Mouse (Mus musculus): ENCODE results near the gene Aff1. TPM values are rescaled to one million over a fixed set of nuclear protein-coding genes. Genes with fewer than 3 reads are reported as not detected.

The Aff1 gene
- total RNA-seq (2017) = 76.4 and 76.9 TPM in 2 replicates

- peak; percentile 93 for ATAC-seq (ENCODE audit: extremely low read depth, insufficient number of reproducible peaks, low FRiP score, poor library complexity, severe bottlenecking)
Observed at GRCm38 (mm10) chr5:103691624-103692530, at the start of gene Aff1. Aff1 (plus strand) TSS chr5:103692374.

- no peak for ATAC-seq (ENCODE audit: extremely low read depth, insufficient number of reproducible peaks, low FRiP score, poor library complexity, severe bottlenecking)
Observed at GRCm38 (mm10) chr5:103644167-103644566, 48.0 kb upstream of the Aff1 start.

- no peak for ATAC-seq (ENCODE audit: extremely low read depth, insufficient number of reproducible peaks, low FRiP score, poor library complexity, severe bottlenecking)
Observed at GRCm38 (mm10) chr5:103647320-103647719, 44.9 kb upstream of the Aff1 start.

GRCm38 (mm10) chr5:103654225-103654624 lies 37.9 kb upstream of the Aff1 start:
- no peak for ATAC-seq (ENCODE audit: extremely low read depth, insufficient number of reproducible peaks, low FRiP score, poor library complexity, severe bottlenecking)

GRCm38 (mm10) chr5:103654780-103655179 lies 37.4 kb upstream of the Aff1 start:
- no peak for ATAC-seq (ENCODE audit: extremely low read depth, insufficient number of reproducible peaks, low FRiP score, poor library complexity, severe bottlenecking)

- peak; percentile 88 for ATAC-seq (ENCODE audit: extremely low read depth, insufficient number of reproducible peaks, low FRiP score, poor library complexity, severe bottlenecking)
Observed at GRCm38 (mm10) chr5:103655346-103656118, 36.6 kb upstream of the Aff1 start, which contains the start of gene 1700016H13Rik. 1700016H13Rik (minus strand) TSS chr5:103656010.

GRCm38 (mm10) chr5:103658921-103659320 lies 33.3 kb upstream of the Aff1 start:
- no peak for ATAC-seq (ENCODE audit: extremely low read depth, insufficient number of reproducible peaks, low FRiP score, poor library complexity, severe bottlenecking)

- peak; percentile 40; the same call in 1 of the 2 replicates for ATAC-seq (ENCODE audit: extremely low read depth, insufficient number of reproducible peaks, low FRiP score, poor library complexity, severe bottlenecking)
Observed at GRCm38 (mm10) chr5:103659571-103659970, 32.6 kb upstream of the Aff1 start.

- no peak for ATAC-seq (ENCODE audit: extremely low read depth, insufficient number of reproducible peaks, low FRiP score, poor library complexity, severe bottlenecking)
Observed at GRCm38 (mm10) chr5:103664932-103665331, 27.2 kb upstream of the Aff1 start.

- no peak for ATAC-seq (ENCODE audit: extremely low read depth, insufficient number of reproducible peaks, low FRiP score, poor library complexity, severe bottlenecking)
Observed at GRCm38 (mm10) chr5:103665876-103666275, 26.3 kb upstream of the Aff1 start.

- no peak for ATAC-seq (ENCODE audit: extremely low read depth, insufficient number of reproducible peaks, low FRiP score, poor library complexity, severe bottlenecking)
Observed at GRCm38 (mm10) chr5:103671858-103672257, 20.3 kb upstream of the Aff1 start.

GRCm38 (mm10) chr5:103673611-103674010 lies 18.6 kb upstream of the Aff1 start:
- ATAC-seq (ENCODE audit: extremely low read depth, insufficient number of reproducible peaks, low FRiP score, poor library complexity, severe bottlenecking) = no peak

GRCm38 (mm10) chr5:103674482-103674881 lies 17.7 kb upstream of the Aff1 start:
- ATAC-seq (ENCODE audit: extremely low read depth, insufficient number of reproducible peaks, low FRiP score, poor library complexity, severe bottlenecking) = no peak

- ATAC-seq (ENCODE audit: extremely low read depth, insufficient number of reproducible peaks, low FRiP score, poor library complexity, severe bottlenecking) = no peak
Observed at GRCm38 (mm10) chr5:103676289-103676881, 15.8 kb upstream of the Aff1 start.

GRCm38 (mm10) chr5:103677894-103678293 lies 14.3 kb upstream of the Aff1 start:
- ATAC-seq (ENCODE audit: extremely low read depth, insufficient number of reproducible peaks, low FRiP score, poor library complexity, severe bottlenecking) = no peak

GRCm38 (mm10) chr5:103678974-103679373 lies 13.2 kb upstream of the Aff1 start:
- no peak for ATAC-seq (ENCODE audit: extremely low read depth, insufficient number of reproducible peaks, low FRiP score, poor library complexity, severe bottlenecking)

- peak; percentile 94 for ATAC-seq (ENCODE audit: extremely low read depth, insufficient number of reproducible peaks, low FRiP score, poor library complexity, severe bottlenecking)
Observed at GRCm38 (mm10) chr5:103680381-103680780, 11.8 kb upstream of the Aff1 start.

GRCm38 (mm10) chr5:103681824-103682223 lies 10.3 kb upstream of the Aff1 start:
- no peak for ATAC-seq (ENCODE audit: extremely low read depth, insufficient number of reproducible peaks, low FRiP score, poor library complexity, severe bottlenecking)

- ATAC-seq (ENCODE audit: extremely low read depth, insufficient number of reproducible peaks, low FRiP score, poor library complexity, severe bottlenecking) = no peak
Observed at GRCm38 (mm10) chr5:103689645-103690044, 2.5 kb upstream of the Aff1 start.

Measured in neutrophil, adult 5-6 weeks (primary cell).